Mouse (Mus musculus) hindbrain, postnatal 0 days (tissue): ENCODE measurements around the gene Cdk17. TPM values are rescaled to one million over a fixed set of nuclear protein-coding genes. Genes with fewer than 3 reads are reported as not detected.

Experiments
- ATAC-seq: fragments of 200-750 bp; cut with Nextera tagmentation; 2 replicates; pipeline ENCODE4 v1.8.0; 2017; ENCODE audit warnings: mild to moderate bottlenecking, moderate TSS enrichment, moderate library complexity
- DNase-seq: peaks from one replicate; pipeline ENCODE4 v3.0.0-alpha.2; 2015; ENCODE audit warnings: low spot score
- H3K27ac ChIP-seq: fragments of 300-500 bp; sonication (generic); 2 replicates; pipeline ENCODE4 v1.5.1; 2014; ENCODE audit warnings: mild to moderate bottlenecking
- H3K27me3 ChIP-seq: fragments of 300-500 bp; sonication (generic); 2 replicates; pipeline ENCODE4 v1.6.1; 2014; ENCODE audit warnings: low read length, mixed read lengths; ENCODE audit not compliant: insufficient read depth
- H3K36me3 ChIP-seq: fragments of 300-500 bp; sonication (generic); 2 replicates; pipeline ENCODE4 v1.6.1; 2014; ENCODE audit warnings: low read length, mixed read lengths; ENCODE audit not compliant: insufficient read depth
- H3K4me1 ChIP-seq: fragments of 300-500 bp; sonication (generic); 2 replicates; pipeline ENCODE4 v1.6.1; 2014; ENCODE audit warnings: antibody characterized with exemption, low read length, mixed read lengths; ENCODE audit not compliant: insufficient read depth
- H3K4me2 ChIP-seq: fragments of 300-500 bp; sonication (generic); 2 replicates; pipeline ENCODE4 v1.6.1; 2014; ENCODE audit warnings: low read depth, mild to moderate bottlenecking, low read length, moderate library complexity, mixed read lengths
- H3K4me3 ChIP-seq: fragments of 300-500 bp; sonication (generic); 2 replicates; pipeline ENCODE4 v1.5.1; 2014; ENCODE audit warnings: low read length
- H3K9ac ChIP-seq: fragments of 300-500 bp; sonication (generic); replicated peaks from 2 replicates; pipeline ENCODE4 v1.6.1; 2014; ENCODE audit warnings: mild to moderate bottlenecking, low read length, moderate library complexity, mixed read lengths
- H3K9me3 ChIP-seq: fragments of 300-500 bp; sonication (generic); 2 replicates; pipeline ENCODE4 v1.6.1; 2016; ENCODE audit warnings: low read length, mixed read lengths
- CTCF ChIP-seq: IDR thresholded peaks from 2 replicates; pipeline ENCODE4 v1.5.1; 2016; ENCODE audit warnings: antibody characterized with exemption, control low read depth, low read depth
- WGBS: fragments of 180-500 bp; shearing (Covaris S2); extraction: QIAGEN DNeasy Blood & Tissue Kit; methylation state at CpG from one replicate; pipeline ENCODE4 v1.1.7; 2014; 5-methylcytosine and 5-hydroxymethylcytosine counted together
- microRNA counts: library from miRNA; unstranded; fragments of <30 nt; microRNA quantifications from one replicate; lab custom pipeline; 2015
- microRNA-seq, 2 experiments: library from miRNA; unstranded; fragments of <30 nt; microRNA quantifications; one replicate each; pipeline ENCODE4; 2016
- polyA plus RNA-seq: library from polyadenylated mRNA; unstranded; fragments of >200 nt; fragmentation: Nextera tagmentation; extraction: Ambion mirVana; gene quantifications from 2 replicates; pipeline ENCODE4 v1.2.1, GENCODE M21; 2015
- total RNA-seq: library from RNA; depleted of rRNA; stranded (reverse); fragments of >200 nt; gene quantifications from 2 replicates; pipeline ENCODE4 v1.2.3, GENCODE M21; 2014; rRNA removed

Cdk17 gene
- total and polyA plus RNA-seq, 2 experiments from 2014 or later: 32.6 to 63.3 TPM

- no peaks in the 10 kb centered on the region for H3K4me1 ChIP-seq
- WGBS: under 1% methylated on average over 43 of the region's 43 CpGs
Observed at GRCm38 (mm10) chr10:93309934-93310621, 149.4 kb downstream of the Cdk17 start.

GRCm38 (mm10) chr10:93310721-93311411, 150.2 kb downstream of the Cdk17 start, which contains the start of gene Elk3:
TSS of gene Elk3 (minus strand) at chr10:93311135.
- under 1% methylated on average over 34 of the region's 53 CpGs for WGBS
- ATAC-seq: peak; percentile 75

More at GRCm38 (mm10) chr10:93309934-93310621, 149.4 kb downstream of the Cdk17 start:
- Histone ChIP-seq H3K4me3 (peak overlapping the region; percentile 62), H3K9ac (peak overlapping the region; percentile 63), H3K27me3 (no peaks in the 10 kb centered on the region), H3K27ac (peak overlapping the region; percentile 75), H3K4me2 (peak overlapping the region; percentile 100), H3K36me3 (no peaks in the 10 kb centered on the region), H3K9me3 (no peaks in the 10 kb centered on the region)
- ATAC-seq (peak; percentile 41), DNase-seq (no peak)
- no peak for TF ChIP-seq CTCF

GRCm38 (mm10) chr10:93311576-93311975, 150.9 kb downstream of the Cdk17 start:
- no peaks in the 10 kb centered on the region for H3K27me3 ChIP-seq
- no peak for TF ChIP-seq CTCF
- H3K27ac ChIP-seq: no peak overlapping the region; the same call in 1 of the 2 replicates
- no peak overlapping the region for H3K9ac ChIP-seq
- H3K4me3 ChIP-seq: peak overlapping the region; percentile 62
- no peaks in the 10 kb centered on the region for H3K4me1 ChIP-seq
- peak overlapping the region; percentile 100 for H3K4me2 ChIP-seq
- DNase-seq: no peak
- 12% methylated on average over 4 of the region's 4 CpGs for WGBS
- H3K9me3 ChIP-seq: no peaks in the 10 kb centered on the region
- H3K36me3 ChIP-seq: no peaks in the 10 kb centered on the region
- ATAC-seq: no peak

More at GRCm38 (mm10) chr10:93310721-93311411, 150.2 kb downstream of the Cdk17 start, which contains the start of gene Elk3:
- peak; percentile 53 for DNase-seq
- Histone ChIP-seq H3K27me3 (no peaks in the 10 kb centered on the region), H3K27ac (peak within 1 kb of the TSS; percentile 75), H3K4me2 (peak within 1 kb of the TSS; percentile 100), H3K4me3 (peak within 1 kb of the TSS; percentile 62), H3K4me1 (no peaks in the 10 kb centered on the region), H3K9ac (peak within 1 kb of the TSS; percentile 63), H3K36me3 (no peaks in the 10 kb centered on the region), H3K9me3 (no peaks in the 10 kb centered on the region)
- no peak for TF ChIP-seq CTCF

MicroRNA genes within 50 kb of the gene (microRNA counts, 519-probe panel; counts per million panel counts)
- microRNA mmu-miR-1931 (lab: Ali Mortazavi, UCI): not detected

Small RNAs within 50 kb of the gene (microRNA-seq; reads per million reads assigned to microRNA genes)
- gene Mir1931: 0 to 0.18 reads per million in 2 experiments

Other genes with a start within 250 kb of the Cdk17 start
- 3.5 and 5.2 TPM in 2 replicates for gene Cfap54, start 79.3 kb upstream of the Cdk17 start, total RNA-seq
- gene Cfap54, start 79.3 kb upstream of the Cdk17 start, polyA plus RNA-seq: 3.0 and 4.2 TPM in 2 replicates
- 7.6 and 9.5 TPM in 2 replicates for gene Elk3, start 150.3 kb downstream of the Cdk17 start, total RNA-seq
- gene Elk3, start 150.3 kb downstream of the Cdk17 start, polyA plus RNA-seq: 6.2 and 7.1 TPM in 2 replicates